Mouse (Mus musculus) megakaryocyte progenitor cell, adult 5-6 weeks (primary cell): ENCODE results near the gene Mybphl. TPM values are rescaled to one million over a fixed set of nuclear protein-coding genes. Genes with fewer than 3 reads are reported as not detected.

Source experiments
- ATAC-seq: replicated peaks from 2 replicates; pipeline ENCODE4 v1.8.0; 2016; ENCODE audit warnings: mild to moderate bottlenecking, moderate TSS enrichment, inconsistent platforms; ENCODE audit not compliant: poor library complexity
- total RNA-seq, 2 experiments: library from RNA; stranded (forward) in 1 of 2; stranded (reverse) in 1 of 2; fragments of 157-497, 149-512 nt in 1 of 2; fragments of 200-1000 nt in 1 of 2; gene quantifications; 2 replicates each; pipeline versions ENCODE4 v1.2.3 to v1.2.4; 2015 to 2017

Gene Mybphl
- total RNA-seq, 2 experiments from 2014 or later = not detected

GRCm38 (mm10) chr3:108368721-108369120 lies 4.0 kb downstream of the Mybphl start:
- ATAC-seq = peak; percentile 56

- ATAC-seq = no peak
These were observed 7.6 kb downstream of the Mybphl start for GRCm38 (mm10) chr3:108372274-108372673.

GRCm38 (mm10) chr3:108372691-108373090 lies 8.0 kb downstream of the Mybphl start:
- no peak for ATAC-seq

- peak; percentile 10; the same call in 1 of the 2 replicates for ATAC-seq
These were observed 14.4 kb downstream of the Mybphl start for GRCm38 (mm10) chr3:108378875-108379663.

- peak; percentile 58 for ATAC-seq
These were observed 16.0 kb downstream of the Mybphl start for GRCm38 (mm10) chr3:108380695-108381094.

- no peak for ATAC-seq
These were observed 17.5 kb downstream of the Mybphl start for GRCm38 (mm10) chr3:108381945-108382875.

- peak; percentile 73 for ATAC-seq
These were observed 19.0 kb downstream of the Mybphl start, which contains the start of gene Psrc1 for GRCm38 (mm10) chr3:108383485-108384354. Gene Psrc1 (plus strand): TSS chr3:108383839.

- ATAC-seq = no peak
These were observed 19.7 kb downstream of the Mybphl start for GRCm38 (mm10) chr3:108384425-108384824.

- ATAC-seq = no peak
These were observed 21.5 kb downstream of the Mybphl start for GRCm38 (mm10) chr3:108386186-108386585.

GRCm38 (mm10) chr3:108389111-108389545 lies 24.4 kb downstream of the Mybphl start:
- peak; percentile 99 for ATAC-seq

GRCm38 (mm10) chr3:108392299-108392698 lies 27.6 kb downstream of the Mybphl start:
- ATAC-seq = no peak

GRCm38 (mm10) chr3:108392793-108393192 lies 28.1 kb downstream of the Mybphl start:
- no peak for ATAC-seq

GRCm38 (mm10) chr3:108398281-108398680 lies 33.6 kb downstream of the Mybphl start:
- ATAC-seq = no peak

GRCm38 (mm10) chr3:108400442-108400841 lies 35.7 kb downstream of the Mybphl start:
- no peak for ATAC-seq

- peak; percentile 99 for ATAC-seq
These were observed 37.2 kb downstream of the Mybphl start for GRCm38 (mm10) chr3:108401692-108402527.

- no peak for ATAC-seq
These were observed 37.8 kb downstream of the Mybphl start for GRCm38 (mm10) chr3:108402528-108402920.

- no peak for ATAC-seq
These were observed 41.0 kb downstream of the Mybphl start for GRCm38 (mm10) chr3:108405536-108406305.

- no peak for ATAC-seq
These were observed 41.7 kb downstream of the Mybphl start for GRCm38 (mm10) chr3:108406306-108406885.
